Mouse (Mus musculus): ENCODE measurements at regions not wholly inside any gene's neighbourhood (a gene's known extent, or its start where the extent isn't known, plus 50 kb on each side); places are given as distances from the start of the nearest gene placed in this dataset.

- TF ChIP-seq CTCF (conservative IDR thresholded peaks at IDR 0.05 in 1 of 2, IDR thresholded peaks at IDR 0.05 in 1 of 2; ENCODE audit: low read depth in 2 of 2, low read length in 2 of 2) (no peak), MAFK (IDR thresholded peaks at IDR 0.05; ENCODE audit: insufficient replicate concordance, low read length) (no peak), BHLHE40 (IDR thresholded peaks at IDR 0.05; ENCODE audit: low read depth, low read length) (no peak), RCOR1 (conservative IDR thresholded peaks at IDR 0.05; ENCODE audit: low read depth, low read length) (no peak), POLR2A (IDR thresholded peaks at IDR 0.05; ENCODE audit: low read depth, low read length) (no peak), USF2 (conservative IDR thresholded peaks at IDR 0.05; ENCODE audit: low read depth, low read length) (no peak), EP300 (IDR thresholded peaks at IDR 0.05; ENCODE audit: low read length) (no peak), TCF12 (IDR thresholded peaks at IDR 0.05; ENCODE audit: low read depth, low read length) (no peak), SMC3 (IDR thresholded peaks at IDR 0.05; ENCODE audit: low read depth, low read length) (no peak), MYC (IDR thresholded peaks at IDR 0.05; ENCODE audit: low read depth, low read length) (no peak), NRF1 (IDR thresholded peaks at IDR 0.05; ENCODE audit: low read depth, low read length) (no peak)
Measured at GRCm38 (mm10) chr2:44471381-44471780, 456.1 kb downstream of the Gtdc1 start.

Data from CH12.LX (cell line).